Mouse (Mus musculus) lung, postnatal 36 days (tissue): ENCODE measurements around the gene Mtrf1l.

Experiments used
- DNase-seq: peaks from one replicate; pipeline ENCODE4 v3.0.0; 2022; ENCODE audit warnings: mixed read lengths

Mtrf1l gene

DNA sequence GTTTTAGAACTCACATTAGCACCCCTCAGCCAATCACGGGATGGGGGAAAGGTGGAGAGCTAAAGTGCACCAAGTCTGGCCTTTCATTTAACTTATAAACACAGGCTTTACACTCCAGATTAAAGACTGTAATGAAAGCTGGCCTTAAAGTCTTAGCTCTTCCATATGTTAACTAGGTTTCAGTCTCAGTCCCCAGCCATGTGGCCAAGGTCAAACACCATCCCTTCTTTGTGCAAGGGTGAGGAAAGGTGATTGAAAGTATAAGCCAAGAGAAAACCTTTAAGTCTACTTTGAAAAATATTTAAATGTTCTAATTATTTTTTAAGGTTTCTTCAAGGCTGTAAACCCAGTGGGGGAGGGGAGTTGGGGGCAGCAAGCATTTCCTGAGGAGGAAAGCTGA, 20.0 kb downstream of the Mtrf1l start:
- DNase-seq, result no peak

GRCm38 (mm10) chr10:5802866-5803265, 20.8 kb downstream of the Mtrf1l start:
- no peak for DNase-seq

DNA sequence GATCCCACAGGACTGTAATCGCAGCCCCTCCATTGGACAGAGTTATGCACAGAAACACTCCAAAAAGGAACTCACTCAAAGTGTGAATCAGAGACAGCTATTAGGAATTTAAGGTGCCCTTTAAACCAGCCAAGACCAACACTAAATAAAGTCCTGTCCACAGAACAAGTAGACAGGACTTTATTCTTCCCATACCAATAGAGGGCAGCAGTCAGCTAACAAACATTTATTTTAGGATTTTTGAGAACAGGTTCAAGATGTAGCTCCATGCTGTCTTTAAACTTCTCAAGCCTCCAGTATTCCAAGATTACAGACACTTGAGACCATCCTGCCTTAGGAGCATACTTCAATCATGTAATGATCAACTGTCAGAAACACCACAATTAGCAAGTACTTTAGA, 23.2 kb downstream of the Mtrf1l start:
- DNase-seq, result peak; percentile 53

DNA sequence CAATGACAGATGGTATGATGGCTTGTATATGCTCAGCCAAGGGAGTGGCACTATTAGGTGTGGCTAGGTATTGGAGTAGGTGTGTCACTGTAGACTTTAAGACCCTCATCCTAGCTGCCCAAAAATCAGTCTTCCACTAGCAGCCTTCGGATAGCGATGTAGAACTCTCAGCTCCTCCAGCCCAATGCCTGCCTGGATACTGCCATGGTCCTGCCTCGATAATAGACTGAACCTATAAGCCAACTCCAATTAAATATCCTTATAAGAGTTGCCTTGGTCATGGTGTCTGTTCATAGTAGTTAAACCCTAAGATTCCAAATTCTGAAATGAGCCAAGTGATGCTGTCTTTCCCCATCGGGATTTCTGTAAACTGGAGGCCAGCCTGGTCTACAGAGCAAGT, 25.6 kb downstream of the Mtrf1l start:
- DNase-seq, result no peak

GRCm38 (mm10) chr10:5790657-5791056, 33.1 kb downstream of the Mtrf1l start:
- DNase-seq, result peak; percentile 54

DNA sequence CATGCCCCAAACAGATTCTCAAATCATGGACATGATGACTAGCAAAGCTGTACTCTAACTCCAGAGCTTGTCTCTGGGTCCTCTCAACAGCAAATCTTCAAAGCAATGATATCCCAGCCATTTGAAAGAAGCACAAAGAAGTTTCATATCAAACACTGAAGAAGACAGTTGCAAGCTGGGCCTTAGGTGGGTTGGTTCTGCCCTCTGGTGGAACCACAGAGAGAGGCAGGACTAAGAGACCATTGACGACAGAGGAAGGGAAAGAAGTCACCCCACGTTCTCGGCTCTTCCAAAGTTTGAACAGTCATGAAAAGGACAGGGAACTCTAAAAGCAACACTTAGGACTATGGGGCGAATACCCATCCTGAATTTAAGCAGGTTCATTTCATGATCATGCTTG, 36.8 kb downstream of the Mtrf1l start:
- no peak for DNase-seq
